Mouse (Mus musculus) thymus, postnatal 25 days (tissue): ENCODE data around the gene Olfr324.

Experiments used
- DNase-seq: peaks from one replicate; pipeline ENCODE4 v3.0.0; 2022

Olfr324 gene

GRCm38 (mm10) chr11:58594814-58595213, at the start of gene Olfr324:
Gene Olfr324 (plus strand): TSS chr11:58595114.
- no peak for DNase-seq

DNA sequence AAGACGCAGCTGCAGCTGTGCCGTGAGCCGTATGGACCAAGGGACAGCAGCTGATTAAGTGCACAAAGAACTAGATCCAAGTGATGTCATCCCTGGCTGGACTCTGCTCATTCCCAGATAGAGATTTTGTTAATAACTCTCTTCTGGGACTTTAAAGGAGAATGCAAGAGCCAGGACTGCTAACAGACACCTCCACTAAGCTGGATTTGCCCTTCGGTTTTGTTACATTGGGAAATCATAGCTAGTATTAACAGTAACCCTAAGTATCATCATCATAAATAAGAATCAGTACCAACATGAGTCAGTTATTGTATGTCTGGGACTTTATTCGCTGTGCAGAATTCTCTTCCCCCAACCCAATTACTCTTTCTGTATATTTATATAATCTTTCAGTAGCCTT, 48.6 kb upstream of the Olfr324 start, which contains the start of gene Olfr329-ps:
Olfr329-ps (minus strand) TSS at position 101 of the 400 bp plus-strand sequence.
- no peak for DNase-seq

DNA sequence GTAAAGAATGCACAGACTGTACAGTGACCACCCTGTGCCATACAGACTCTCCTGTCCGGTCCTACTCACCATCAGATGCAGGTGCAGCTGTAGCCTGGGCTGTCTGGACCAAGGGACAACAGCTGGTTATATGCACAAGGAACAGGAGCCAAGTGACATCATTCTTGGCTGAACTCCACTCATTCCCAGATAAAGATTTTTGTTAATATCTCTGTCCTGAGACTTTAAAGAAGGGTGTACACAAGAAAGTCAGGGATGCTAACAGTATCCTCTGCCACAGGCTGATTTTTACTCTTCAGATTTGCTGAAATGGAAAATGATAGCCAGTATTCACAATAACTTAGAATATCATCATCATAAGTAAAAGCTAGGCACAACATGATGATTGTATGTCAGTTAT, 39.4 kb upstream of the Olfr324 start, which contains the start of gene Olfr328:
Olfr328 (minus strand) TSS at position 101 of the 400 bp plus-strand sequence.
- DNase-seq = no peak

- DNase-seq = no peak
Measured at GRCm38 (mm10) chr11:58570405-58570804, 24.5 kb upstream of the Olfr324 start, which contains the start of gene Olfr224. Gene Olfr224 (minus strand): TSS chr11:58570553.

- DNase-seq = no peak
Measured at GRCm38 (mm10) chr11:58577430-58577829, 17.5 kb upstream of the Olfr324 start, which contains the start of gene Olfr325. Gene Olfr325 (plus strand): TSS chr11:58577730.

- DNase-seq = no peak
Measured at GRCm38 (mm10) chr11:58578636-58579035, 16.3 kb upstream of the Olfr324 start.

DNA sequence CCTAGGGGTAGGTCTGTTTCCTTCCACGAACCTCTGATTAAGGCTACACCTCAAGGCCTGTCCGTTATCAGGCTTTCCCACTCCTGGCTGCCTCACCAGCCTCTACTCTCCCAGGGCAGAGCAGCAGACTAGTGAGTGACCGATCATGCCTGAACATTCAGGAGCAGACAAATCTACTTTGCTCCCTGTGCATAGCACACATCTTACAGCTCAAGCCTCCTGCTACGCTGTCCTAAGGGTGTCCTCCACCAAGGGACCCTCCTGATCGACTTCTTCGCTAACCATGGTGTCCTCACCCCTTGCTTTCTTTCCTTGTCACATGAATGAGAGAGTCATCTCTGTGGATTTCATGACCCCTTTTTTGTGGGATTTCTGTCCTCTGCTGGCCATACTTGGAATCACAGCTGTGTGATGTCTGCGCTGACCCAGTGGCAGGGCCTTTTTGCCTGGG, 7.0 kb upstream of the Olfr324 start:
- DNase-seq = peak; percentile 34

- DNase-seq = no peak
Measured at GRCm38 (mm10) chr11:58588620-58589250, 6.2 kb upstream of the Olfr324 start.

DNA sequence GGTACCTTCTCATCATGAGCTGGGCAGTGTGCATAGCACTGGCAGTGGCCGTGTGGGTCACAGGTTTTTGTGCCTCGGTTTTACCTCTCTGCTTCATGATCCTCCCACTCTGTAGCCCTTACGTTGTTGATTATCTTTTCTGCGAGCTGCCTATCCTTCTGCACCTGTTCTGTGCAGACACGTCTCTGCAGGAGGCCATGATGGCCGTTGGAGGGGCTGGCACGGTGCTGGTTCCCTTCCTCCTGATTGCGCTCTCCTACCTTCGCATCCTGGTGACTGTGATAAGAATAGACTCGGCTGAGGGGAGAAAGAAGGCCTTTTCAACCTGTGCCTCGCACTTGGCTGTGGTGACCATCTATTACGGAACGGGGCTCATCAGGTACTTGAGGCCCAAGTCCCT, 2.9 kb downstream of the Olfr324 start:
- no peak for DNase-seq

DNA sequence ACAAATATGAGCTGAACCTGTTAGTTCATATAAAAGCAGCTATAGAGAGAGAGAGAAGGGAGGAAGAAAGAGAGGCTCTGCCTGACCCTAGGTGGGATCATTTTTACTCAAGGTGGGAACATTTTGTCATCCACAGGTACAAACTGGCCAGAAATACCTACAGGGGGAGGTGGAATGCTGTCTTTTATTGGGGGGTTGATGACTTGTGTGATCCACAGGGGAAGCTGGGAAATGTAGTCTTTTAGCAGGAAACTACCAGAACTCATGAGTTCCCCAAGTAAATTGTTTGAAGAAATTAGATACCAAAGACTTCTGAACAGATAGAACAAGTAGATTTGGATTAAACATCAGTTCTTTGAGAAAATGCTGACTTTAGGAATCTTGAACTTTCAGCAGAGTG, 7.1 kb downstream of the Olfr324 start:
- DNase-seq = no peak

DNA sequence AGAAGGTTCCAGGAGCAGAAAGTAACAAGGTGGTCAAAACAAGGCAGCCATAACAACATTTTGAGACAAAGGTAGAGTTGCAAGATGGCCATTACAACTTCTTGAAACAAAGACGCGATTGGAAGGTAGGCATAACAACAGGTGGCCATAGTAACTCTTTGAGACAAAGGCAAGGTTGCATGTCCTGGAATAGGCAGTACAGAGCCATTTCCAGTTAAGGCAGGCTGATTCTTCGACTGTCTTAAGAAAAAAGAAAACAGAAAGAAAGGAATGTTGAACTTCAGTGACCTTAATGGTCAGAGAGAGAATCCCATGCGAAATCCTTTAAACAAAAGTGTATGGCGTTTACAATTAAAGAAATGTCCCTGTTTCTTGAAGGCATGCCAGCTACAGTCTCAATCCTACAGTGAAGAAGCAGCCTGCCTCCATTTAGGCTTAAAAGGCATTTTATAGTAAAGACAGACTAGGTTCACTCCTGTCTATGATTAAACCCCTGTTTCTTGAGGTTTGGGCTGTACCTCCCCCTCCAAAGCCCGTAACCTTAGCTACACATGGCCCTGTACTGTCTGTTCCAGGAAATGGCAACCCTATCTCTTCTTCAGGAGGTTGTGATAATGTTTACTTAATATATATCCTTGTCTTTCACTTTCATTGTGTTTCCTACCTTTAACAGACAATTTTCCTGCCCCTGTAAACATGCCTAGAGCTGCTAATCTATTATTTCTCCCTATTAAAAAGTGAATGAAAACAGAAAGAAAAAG, 8.1 kb downstream of the Olfr324 start:
- DNase-seq = no peak

DNA sequence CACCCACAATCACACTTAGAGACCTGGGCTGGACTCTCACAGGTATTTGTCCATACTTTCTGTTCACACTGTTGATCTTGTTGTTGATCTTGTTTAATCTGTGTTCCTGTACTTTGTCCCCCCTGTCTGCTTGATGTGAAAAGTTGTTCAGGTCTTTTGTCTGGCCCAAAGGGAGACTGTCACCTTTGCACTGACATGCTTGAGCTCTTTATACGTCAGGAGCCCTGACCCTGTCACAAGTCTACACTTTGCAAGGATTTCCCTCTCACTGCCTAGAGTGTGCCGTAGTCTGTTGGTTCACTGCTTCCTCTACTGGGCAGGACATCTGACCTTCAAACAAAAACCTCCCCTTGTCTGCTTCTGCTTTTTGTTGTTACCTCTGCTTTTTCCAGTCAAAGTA, 9.8 kb downstream of the Olfr324 start:
- no peak for DNase-seq

GRCm38 (mm10) chr11:58605228-58605627, 10.3 kb downstream of the Olfr324 start:
- DNase-seq = no peak

GRCm38 (mm10) chr11:58606177-58606919, 11.4 kb downstream of the Olfr324 start:
- DNase-seq = no peak

DNA sequence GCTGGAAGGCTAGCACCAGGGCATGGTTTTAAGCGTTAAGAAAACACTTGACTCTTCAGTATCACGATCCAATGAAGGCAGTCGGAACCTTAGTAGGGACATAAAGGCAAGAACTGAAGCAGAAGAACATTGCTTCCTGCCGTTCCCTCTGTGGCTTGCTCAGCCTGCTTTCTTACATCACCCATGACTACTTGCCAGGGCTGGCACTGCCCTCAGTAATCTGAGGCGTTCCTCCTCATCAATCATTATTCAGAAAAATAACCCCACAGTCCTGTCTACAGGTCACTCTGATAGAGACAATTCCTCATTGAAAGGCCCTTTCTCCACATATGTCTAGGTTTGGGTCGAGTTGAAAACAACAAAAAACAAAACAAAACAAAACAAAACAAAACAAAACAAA, 12.1 kb downstream of the Olfr324 start:
- no peak for DNase-seq

DNA sequence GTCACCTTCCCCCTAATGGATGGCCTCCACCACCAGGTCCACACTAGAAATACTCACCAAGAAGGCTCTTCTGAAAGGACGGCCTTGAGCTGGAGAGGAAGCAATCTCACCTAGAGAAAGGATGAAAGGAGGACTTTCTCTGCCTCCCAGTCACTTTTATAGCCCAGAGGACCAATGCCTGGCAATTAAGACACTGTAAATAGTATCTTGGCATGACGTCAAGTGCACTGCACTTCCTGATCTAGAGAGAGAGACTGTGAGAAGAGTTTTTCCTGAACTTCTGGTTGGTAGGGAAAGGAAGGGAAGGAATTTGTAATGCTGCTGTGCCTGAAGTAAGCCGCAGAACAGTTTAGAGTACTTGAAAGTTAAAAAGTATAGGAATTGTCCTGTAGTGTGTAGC, 18.4 kb downstream of the Olfr324 start:
- no peak for DNase-seq

- DNase-seq = no peak
Measured at GRCm38 (mm10) chr11:58614526-58614925, 19.6 kb downstream of the Olfr324 start.

DNA sequence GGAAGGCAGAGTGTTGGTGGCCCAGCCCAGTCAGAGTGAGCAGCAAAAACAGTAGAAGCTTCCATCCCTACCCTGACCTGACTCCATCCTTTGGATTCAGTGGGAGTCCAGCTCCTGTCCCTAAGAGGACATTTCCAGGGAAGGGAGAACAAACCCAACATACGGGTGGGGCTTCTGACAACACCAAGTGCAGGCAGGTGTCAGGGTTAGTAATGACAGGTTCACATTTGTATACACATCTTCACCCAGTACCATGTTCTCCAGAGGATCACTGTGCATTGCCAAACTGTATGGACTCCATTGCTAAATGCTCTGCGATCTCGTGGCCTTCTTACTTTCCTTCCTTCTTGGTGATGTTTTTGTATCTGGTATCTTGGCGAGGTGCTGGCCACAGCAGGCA, 21.1 kb downstream of the Olfr324 start, which contains the start of gene 2210407C18Rik:
2210407C18Rik (minus strand) TSS at position 101 of the 400 bp plus-strand sequence.
- no peak for DNase-seq

DNA sequence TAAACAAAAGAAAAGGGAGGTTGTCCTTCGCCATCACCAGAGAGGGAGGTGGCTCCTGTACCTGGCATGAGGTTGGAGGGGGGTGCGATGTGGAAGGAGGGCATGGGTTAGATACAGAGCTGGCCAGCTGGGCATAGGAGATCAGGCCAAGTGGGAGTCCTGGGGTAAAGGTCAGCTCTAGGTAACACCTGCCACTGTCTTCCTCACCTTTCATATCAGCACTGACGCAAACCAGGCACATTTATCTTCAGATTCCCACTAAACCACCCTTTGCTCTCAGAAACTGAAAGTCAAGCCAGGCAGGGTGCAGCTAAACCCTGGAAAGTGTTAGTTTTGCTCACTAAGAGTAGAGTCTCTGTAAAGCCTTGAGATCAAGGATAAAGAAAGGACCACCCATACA, 23.5 kb downstream of the Olfr324 start:
- DNase-seq = no peak

DNA sequence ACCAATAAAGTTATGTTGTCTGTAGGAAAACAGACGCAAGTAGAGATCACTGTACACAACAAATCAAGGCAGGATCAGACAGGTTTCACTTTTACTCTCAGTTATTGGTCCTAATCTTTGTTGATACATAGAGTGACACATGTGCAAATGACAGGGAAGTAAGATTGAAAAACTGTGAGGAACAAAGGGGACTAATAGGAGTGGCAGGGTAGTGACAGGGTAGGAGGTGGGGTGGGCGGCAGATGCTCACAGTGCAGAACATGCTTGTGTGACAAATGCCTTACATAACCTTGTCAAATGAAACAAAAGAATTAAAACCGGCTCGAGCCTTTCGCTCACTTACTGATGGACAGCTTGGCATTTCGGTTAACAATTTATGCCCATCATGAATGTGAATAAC, 23.9 kb downstream of the Olfr324 start:
- no peak for DNase-seq

GRCm38 (mm10) chr11:58626146-58626545, 31.2 kb downstream of the Olfr324 start:
- DNase-seq = no peak

DNA sequence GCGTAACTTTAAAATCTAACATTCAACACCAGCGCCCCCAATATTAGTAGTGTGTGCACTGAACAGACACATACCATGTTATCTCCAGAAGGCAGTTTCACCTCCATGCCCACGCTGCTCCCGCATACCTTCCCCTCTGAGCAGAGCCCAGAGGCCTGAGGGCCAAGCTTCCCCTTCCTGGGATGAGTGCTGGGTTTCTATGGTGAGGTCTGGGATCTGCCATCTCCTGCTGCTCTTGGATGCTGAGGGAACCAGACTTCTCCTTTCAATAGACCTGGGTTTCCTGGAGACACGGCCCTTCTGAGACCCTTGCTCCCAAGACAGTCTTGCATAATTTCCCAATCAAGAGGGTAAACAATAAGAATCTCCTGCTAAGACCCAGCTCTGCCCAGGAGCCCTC, 35.5 kb downstream of the Olfr324 start, which contains the start of gene Olfr323:
Olfr323 (minus strand) TSS at position 101 of the 400 bp plus-strand sequence.
- DNase-seq = no peak

GRCm38 (mm10) chr11:58634878-58635277, 40.0 kb downstream of the Olfr324 start:
- DNase-seq = no peak
